Mouse (Mus musculus): Measurements from ENCODE around the gene Panx3.

DNA sequence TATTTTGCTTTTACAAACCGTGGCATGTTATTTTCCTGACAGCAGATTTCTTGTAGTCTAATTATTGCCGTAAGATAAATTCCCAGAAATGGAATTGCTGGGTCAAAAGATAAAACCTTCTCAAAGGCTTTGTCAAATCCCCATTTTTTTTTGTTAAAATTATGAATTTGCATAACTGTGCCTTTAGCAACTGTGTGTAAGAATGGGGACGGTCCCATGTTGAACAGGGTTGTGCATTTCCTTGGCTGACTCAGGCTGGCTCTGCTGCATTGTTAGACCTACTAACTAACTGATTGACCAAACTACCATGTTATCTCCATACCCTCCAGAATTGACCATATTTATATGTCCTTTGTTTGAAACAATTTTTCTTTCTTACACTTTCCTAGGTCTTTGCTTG is 34.8 kb downstream of the Panx3 start:
- TF ChIP-seq EP300 (IDR thresholded peaks at IDR 0.05; ENCODE audit: low read depth) (no peak), CTCF (IDR thresholded peaks at IDR 0.05; ENCODE audit: low read depth) (no peak)
